Mouse (Mus musculus) left cerebral cortex, adult 8-10 months (tissue): ENCODE measurements around the gene Olfr944. TPM values are rescaled to one million over a fixed set of nuclear protein-coding genes. Genes with fewer than 3 reads are reported as not detected.

Source experiments
- DNase-seq, 2 experiments: peaks; one replicate each; pipeline ENCODE4 v3.0.0; 2022; ENCODE audit warnings: low spot score in 2 of 2
- total RNA-seq, 4 experiments: library from RNA; stranded (reverse); gene quantifications; 2 replicates each; pipeline ENCODE4 v1.2.4; 2022

The Olfr944 gene
- not detected for total RNA-seq

- DNase-seq: no peak
These were observed at the start of gene Olfr944 for GRCm38 (mm10) chr9:39201620-39202019. Gene Olfr944 (plus strand): TSS chr9:39201920.

- DNase-seq: no peak
These were observed 49.3 kb upstream of the Olfr944 start for GRCm38 (mm10) chr9:39152401-39152800.

- no peak for DNase-seq
These were observed 35.7 kb upstream of the Olfr944 start, which contains the start of gene Olfr943 for GRCm38 (mm10) chr9:39166004-39166403. Gene Olfr943 (plus strand): TSS chr9:39166304.

GRCm38 (mm10) chr9:39249894-39250293, 48.2 kb downstream of the Olfr944 start, which contains the start of gene Olfr1537:
Gene Olfr1537 (minus strand): TSS chr9:39249994.
- no peak for DNase-seq

Other genes starting within 250 kb of the Olfr944 start
- not detected for gene Olfr933, start 229.6 kb upstream of the Olfr944 start, total RNA-seq
- gene Olfr934, start 213.6 kb upstream of the Olfr944 start, total RNA-seq: not detected
- gene Olfr935, start 202.2 kb upstream of the Olfr944 start, total RNA-seq: not detected
- gene Olfr146, start 178.5 kb upstream of the Olfr944 start, total RNA-seq: not detected
- gene Olfr937, start 137.0 kb upstream of the Olfr944 start, total RNA-seq: not detected
- not detected for gene Olfr938, start 123.0 kb upstream of the Olfr944 start, total RNA-seq
- gene Olfr27, start 73.8 kb upstream of the Olfr944 start, total RNA-seq: not detected
- not detected for gene Olfr943, start 35.6 kb upstream of the Olfr944 start, total RNA-seq
- not detected for gene Olfr1537, start 48.1 kb downstream of the Olfr944 start, total RNA-seq
- not detected for gene Olfr945, start 74.9 kb downstream of the Olfr944 start, total RNA-seq
- not detected for gene Olfr948, start 124.1 kb downstream of the Olfr944 start, total RNA-seq
- gene Olfr951, start 185.5 kb downstream of the Olfr944 start, total RNA-seq: not detected
- not detected for gene Olfr952, start 225.2 kb downstream of the Olfr944 start, total RNA-seq